Mouse (Mus musculus): Measurements from ENCODE around the gene Eif3m. TPM values are rescaled to one million over a fixed set of nuclear protein-coding genes. Genes with fewer than 3 reads are reported as not detected.

Eif3m gene
- polyA plus RNA-seq (2014; fragmentation: Illumina TruSeq; extraction: RNeasy Lipid Tissue Mini Kit (QIAGEN cat#74804); ENCODE audit: insufficient read depth, low read depth, low replicate concordance) = 135 TPM

GRCm38 (mm10) chr2:105016967-105017287 lies at the start of gene Eif3m:
Gene Eif3m, minus strand, starts transcription at chr2:105017080.

Other genes with a start within 250 kb of the Eif3m start
- gene Qser1, start 200.3 kb downstream of the Eif3m start, polyA plus RNA-seq (2014; fragmentation: Illumina TruSeq; extraction: RNeasy Lipid Tissue Mini Kit (QIAGEN cat#74804); ENCODE audit: insufficient read depth, low read depth, low replicate concordance) = 3.4 TPM
- 0.43 TPM for gene Prrg4, start 167.2 kb downstream of the Eif3m start, polyA plus RNA-seq (2014; fragmentation: Illumina TruSeq; extraction: RNeasy Lipid Tissue Mini Kit (QIAGEN cat#74804); ENCODE audit: insufficient read depth, low read depth, low replicate concordance)
- gene Ccdc73, start 149.3 kb downstream of the Eif3m start, polyA plus RNA-seq (2014; fragmentation: Illumina TruSeq; extraction: RNeasy Lipid Tissue Mini Kit (QIAGEN cat#74804); ENCODE audit: insufficient read depth, low read depth, low replicate concordance) = 9.3 TPM
- not detected for gene Gm11060, start 74.9 kb upstream of the Eif3m start, polyA plus RNA-seq (2014; fragmentation: Illumina TruSeq; extraction: RNeasy Lipid Tissue Mini Kit (QIAGEN cat#74804); ENCODE audit: insufficient read depth, low read depth, low replicate concordance)
- 2.7 TPM for gene Wt1, start 109.4 kb upstream of the Eif3m start, polyA plus RNA-seq (2014; fragmentation: Illumina TruSeq; extraction: RNeasy Lipid Tissue Mini Kit (QIAGEN cat#74804); ENCODE audit: insufficient read depth, low read depth, low replicate concordance)
- not detected for gene Them7, start 207.2 kb upstream of the Eif3m start, polyA plus RNA-seq (2014; fragmentation: Illumina TruSeq; extraction: RNeasy Lipid Tissue Mini Kit (QIAGEN cat#74804); ENCODE audit: insufficient read depth, low read depth, low replicate concordance)

All from lung, adult 10 weeks (tissue).